Mouse (Mus musculus): ENCODE measurements around the gene Tcf12.

DNA sequence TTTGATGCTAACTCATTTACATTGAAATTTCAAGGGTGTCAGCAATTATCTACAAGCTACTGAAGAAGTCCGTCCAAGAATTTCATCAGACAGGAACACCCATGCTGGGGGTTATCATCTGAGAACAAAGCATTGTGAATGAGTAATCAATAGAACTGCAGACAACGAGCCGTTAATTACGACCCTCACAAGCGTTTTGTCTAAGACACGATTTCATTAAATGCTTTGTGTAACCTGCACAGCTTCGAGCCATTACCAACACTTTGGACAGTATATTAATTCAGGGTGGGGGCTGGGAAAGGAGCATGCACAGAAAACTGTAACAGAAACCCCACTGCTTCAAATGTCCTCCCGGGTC lies 180.3 kb downstream of the Tcf12 start:
- TF ChIP-seq CTCF (IDR thresholded peaks at IDR 0.05; ENCODE audit: low read depth) (no peak), EP300 (IDR thresholded peaks at IDR 0.05; ENCODE audit: low read depth) (peak; percentile 81)
